Mouse (Mus musculus) midbrain, embryonic 13.5 days (tissue): ENCODE results near the gene Clec5a. TPM values are rescaled to one million over a fixed set of nuclear protein-coding genes. Genes with fewer than 3 reads are reported as not detected.
A peak's percentile ranks its signal among the peaks of the same experiment; 100 is the strongest.
"Not testable (repeated sequence)": the region's sequence is repeated elsewhere in the genome, so short reads cannot be mapped to it uniquely, and the experiment has no call there.

Source experiments
- ATAC-seq: fragments of 200-750 bp; cut with Nextera tagmentation; 2 replicates; pipeline ENCODE4 v1.8.0; 2017; ENCODE audit warnings: mild to moderate bottlenecking, moderate TSS enrichment, moderate library complexity
- H3K27ac ChIP-seq: fragments of 300-500 bp; sonication (generic); 2 replicates; pipeline ENCODE4 v1.5.1; 2015; ENCODE audit warnings: inconsistent platforms, mild to moderate bottlenecking, moderate library complexity
- H3K27me3 ChIP-seq: fragments of 300-500 bp; sonication (generic); 2 replicates; pipeline ENCODE4 v1.6.1; 2015; ENCODE audit warnings: mild to moderate bottlenecking, inconsistent platforms
- H3K36me3 ChIP-seq: fragments of 300-500 bp; sonication (generic); 2 replicates; pipeline ENCODE4 v1.6.1; 2015; ENCODE audit warnings: mild to moderate bottlenecking, inconsistent platforms
- H3K4me1 ChIP-seq: fragments of 300-500 bp; sonication (generic); replicated peaks from 2 replicates; pipeline ENCODE4 v1.6.1; 2015; ENCODE audit warnings: inconsistent platforms
- H3K4me2 ChIP-seq: fragments of 300-500 bp; sonication (generic); replicated peaks from 2 replicates; pipeline ENCODE4 v1.6.1; 2015; ENCODE audit warnings: moderate library complexity, mild to moderate bottlenecking, inconsistent platforms
- H3K4me3 ChIP-seq: fragments of 300-500 bp; sonication (generic); replicated peaks from 2 replicates; pipeline ENCODE4 v1.5.1; 2015; ENCODE audit warnings: mild to moderate bottlenecking, inconsistent platforms
- H3K9ac ChIP-seq: fragments of 300-500 bp; sonication (generic); replicated peaks from 2 replicates; pipeline ENCODE4 v1.6.1; 2015; ENCODE audit warnings: mild to moderate bottlenecking, inconsistent platforms
- H3K9me3 ChIP-seq: fragments of 300-500 bp; sonication (generic); 2 replicates; pipeline ENCODE4 v1.6.1; 2016; ENCODE audit warnings: mild to moderate bottlenecking, inconsistent platforms
- WGBS: fragments of 180-500 bp; shearing (Covaris S2); methylation state at CpG from one replicate; pipeline ENCODE4 v1.1.7; 2015; 5-methylcytosine and 5-hydroxymethylcytosine counted together
- polyA plus RNA-seq: library from polyadenylated mRNA; unstranded; fragments of >200 nt; fragmentation: Nextera tagmentation; extraction: Ambion mirVana; gene quantifications from 2 replicates; pipeline ENCODE4 v1.2.1, GENCODE M21; 2015

Gene Clec5a
- 0.26 and 0.62 TPM in 2 replicates for polyA plus RNA-seq

- H3K36me3 ChIP-seq = no peaks in the 10 kb centered on the region
- 90% methylated on average over 5 of the region's 5 CpGs for WGBS
- H3K4me3 ChIP-seq = no peak within 1 kb of the TSS
Measured at GRCm38 (mm10) chr6:40585645-40586044, at the start of gene Clec5a. Gene Clec5a (minus strand): TSS chr6:40585821.

GRCm38 (mm10) chr6:40634640-40635071 is 49.0 kb upstream of the Clec5a start:
- no peak overlapping the region for H3K4me3 ChIP-seq
- H3K36me3 ChIP-seq = no peaks in the 10 kb centered on the region
- no peaks in the 10 kb centered on the region for H3K4me1 ChIP-seq
- H3K27me3 ChIP-seq = no peaks in the 10 kb centered on the region
- ATAC-seq = no peak
- no peaks in the 10 kb centered on the region for H3K9me3 ChIP-seq
- no peak overlapping the region for H3K27ac ChIP-seq
- H3K4me2 ChIP-seq = no peak overlapping the region
- no peak overlapping the region for H3K9ac ChIP-seq
- 71% methylated on average over 1 of the region's 1 CpGs for WGBS

More at GRCm38 (mm10) chr6:40585645-40586044, at the start of gene Clec5a:
- H3K9me3 ChIP-seq = no peaks in the 10 kb centered on the region
- no peak within 1 kb of the TSS for H3K9ac ChIP-seq
- H3K27ac ChIP-seq = no peak within 1 kb of the TSS
- no peak within 1 kb of the TSS for H3K4me2 ChIP-seq
- H3K27me3 ChIP-seq = no peaks in the 10 kb centered on the region
- no peak for ATAC-seq
- no peaks in the 10 kb centered on the region for H3K4me1 ChIP-seq

DNA sequence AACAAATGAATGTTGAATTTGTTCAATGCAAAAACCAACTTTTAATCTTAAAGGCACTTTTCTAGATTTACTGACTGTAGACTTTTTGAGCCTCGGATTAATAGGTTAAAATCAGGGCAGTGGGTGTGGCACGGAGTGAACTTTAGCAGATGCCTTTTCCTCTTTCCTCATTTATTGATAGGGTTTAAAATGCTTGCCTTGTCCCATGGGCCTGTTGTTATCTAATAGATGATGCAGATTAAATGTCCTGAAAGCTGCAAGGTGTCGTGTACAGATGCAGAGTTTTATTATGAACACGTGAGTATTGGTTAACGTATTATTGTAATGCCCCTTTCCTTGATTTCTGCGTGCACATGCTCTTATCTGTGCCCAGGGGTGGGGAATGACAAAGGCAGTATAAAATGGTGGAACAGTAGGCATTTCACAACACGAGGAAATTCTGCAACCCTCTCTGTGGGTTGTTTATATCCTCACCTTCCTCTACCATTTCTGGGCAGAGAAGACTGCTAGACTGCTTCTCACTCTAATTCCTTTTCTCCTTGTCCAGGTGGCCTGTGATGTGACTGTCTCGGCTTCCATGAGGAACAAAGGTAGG is 42.9 kb upstream of the Clec5a start, which contains the start of gene Mgam:
TSS of gene Mgam (plus strand) at position 426 of the 595 bp plus-strand sequence.
- no peaks in the 10 kb centered on the region for H3K9me3 ChIP-seq
- 86% methylated on average over 8 of the region's 8 CpGs for WGBS
- no peak within 1 kb of the TSS for H3K4me3 ChIP-seq
- no peaks in the 10 kb centered on the region for H3K4me1 ChIP-seq
- H3K36me3 ChIP-seq = no peaks in the 10 kb centered on the region
- no peak within 1 kb of the TSS for H3K27ac ChIP-seq
- no peak for ATAC-seq
- no peak within 1 kb of the TSS for H3K9ac ChIP-seq
- H3K27me3 ChIP-seq = no peaks in the 10 kb centered on the region
- H3K4me2 ChIP-seq = no peak within 1 kb of the TSS

DNA sequence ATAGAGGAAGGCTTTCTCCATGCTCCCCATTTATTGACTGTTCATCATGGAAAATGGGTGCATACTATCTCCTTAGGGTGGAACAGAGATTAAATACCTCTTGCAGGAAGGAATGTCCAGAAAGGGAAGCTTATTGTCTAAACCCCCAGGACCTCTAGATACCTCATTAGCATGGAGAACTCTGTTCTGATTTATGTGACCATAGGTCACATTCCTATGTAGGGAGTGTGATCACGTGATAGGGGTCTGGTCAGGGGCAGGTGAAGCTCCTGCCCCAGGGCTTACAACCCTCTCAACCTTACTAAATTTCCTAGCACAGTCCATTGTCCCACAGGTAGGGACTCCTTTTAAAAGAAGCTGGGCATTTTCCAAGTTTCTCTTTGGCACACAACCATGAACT is 40.5 kb upstream of the Clec5a start:
- no peak overlapping the region for H3K27ac ChIP-seq
- H3K4me3 ChIP-seq = no peak overlapping the region
- H3K9ac ChIP-seq = no peak overlapping the region
- H3K36me3 ChIP-seq = no peaks in the 10 kb centered on the region
- WGBS = 63% methylated on average over 1 of the region's 1 CpGs
- H3K4me1 ChIP-seq = no peaks in the 10 kb centered on the region
- no peaks in the 10 kb centered on the region for H3K27me3 ChIP-seq
- no peaks in the 10 kb centered on the region for H3K9me3 ChIP-seq
- no peak overlapping the region for H3K4me2 ChIP-seq
- ATAC-seq = no peak

GRCm38 (mm10) chr6:40617965-40618364 is 32.3 kb upstream of the Clec5a start:
- Histone ChIP-seq H3K9me3 (no peaks in the 10 kb centered on the region), H3K27ac (no peak overlapping the region), H3K27me3 (no peaks in the 10 kb centered on the region), H3K36me3 (no peaks in the 10 kb centered on the region), H3K4me2 (no peak overlapping the region), H3K9ac (no peak overlapping the region), H3K4me3 (no peak overlapping the region), H3K4me1 (no peaks in the 10 kb centered on the region)
- 22% methylated on average over 2 of the region's 2 CpGs for WGBS
- peak; percentile 63; the same call in 1 of the 2 replicates for ATAC-seq

- Histone ChIP-seq H3K4me2 (no peak within 1 kb of the TSS), H3K4me3 (no peak within 1 kb of the TSS), H3K27ac (no peak within 1 kb of the TSS), H3K27me3 (no peaks in the 10 kb centered on the region), H3K4me1 (no peaks in the 10 kb centered on the region), H3K36me3 (no peaks in the 10 kb centered on the region), H3K9me3 (no peaks in the 10 kb centered on the region), H3K9ac (no peak within 1 kb of the TSS)
- 90% methylated on average over 4 of the region's 4 CpGs for WGBS
- no peak for ATAC-seq
Measured at GRCm38 (mm10) chr6:40613260-40613852, 27.7 kb upstream of the Clec5a start, which contains the start of gene Tas2r138. Gene Tas2r138 (minus strand): TSS chr6:40613310.

GRCm38 (mm10) chr6:40610244-40610643 is 24.6 kb upstream of the Clec5a start:
- ATAC-seq = no peak
- H3K4me1 ChIP-seq = no peaks in the 10 kb centered on the region
- H3K9me3 ChIP-seq = no peaks in the 10 kb centered on the region
- 76% methylated on average over 8 of the region's 8 CpGs for WGBS
- no peak overlapping the region for H3K9ac ChIP-seq
- H3K27me3 ChIP-seq = no peaks in the 10 kb centered on the region
- H3K36me3 ChIP-seq = no peaks in the 10 kb centered on the region
- H3K4me3 ChIP-seq = no peak overlapping the region
- no peak overlapping the region for H3K4me2 ChIP-seq
- H3K27ac ChIP-seq = no peak overlapping the region

- no peaks in the 10 kb centered on the region for H3K36me3 ChIP-seq
- no peak overlapping the region for H3K9ac ChIP-seq
- no peak for ATAC-seq
- H3K27me3 ChIP-seq = no peaks in the 10 kb centered on the region
- no peak overlapping the region for H3K4me3 ChIP-seq
- no peaks in the 10 kb centered on the region for H3K4me1 ChIP-seq
- H3K9me3 ChIP-seq = no peaks in the 10 kb centered on the region
- H3K27ac ChIP-seq = no peak overlapping the region
- no peak overlapping the region for H3K4me2 ChIP-seq
Measured at GRCm38 (mm10) chr6:40607431-40607830, 21.8 kb upstream of the Clec5a start.

GRCm38 (mm10) chr6:40598546-40598945 is 12.9 kb upstream of the Clec5a start:
- 27% methylated on average over 4 of the region's 4 CpGs for WGBS
- not testable (repeated sequence) for H3K9ac ChIP-seq, H3K4me1 ChIP-seq, ATAC-seq, H3K9me3 ChIP-seq, H3K27ac ChIP-seq, H3K4me2 ChIP-seq, H3K4me3 ChIP-seq, H3K27me3 ChIP-seq, H3K36me3 ChIP-seq

GRCm38 (mm10) chr6:40594804-40595550 is 9.4 kb upstream of the Clec5a start:
- H3K9ac ChIP-seq = no peak overlapping the region
- no peak overlapping the region for H3K4me2 ChIP-seq
- no peak for ATAC-seq
- H3K4me1 ChIP-seq = no peaks in the 10 kb centered on the region
- H3K4me3 ChIP-seq = no peak overlapping the region
- no peaks in the 10 kb centered on the region for H3K9me3 ChIP-seq
- 76% methylated on average over 3 of the region's 3 CpGs for whole genome bisulfite sequencing
- no peaks in the 10 kb centered on the region for H3K27me3 ChIP-seq
- no peak overlapping the region for H3K27ac ChIP-seq
- no peaks in the 10 kb centered on the region for H3K36me3 ChIP-seq

GRCm38 (mm10) chr6:40588346-40588745 is 2.7 kb upstream of the Clec5a start:
- no peak overlapping the region for H3K4me2 ChIP-seq
- no peak overlapping the region for H3K27ac ChIP-seq
- H3K9me3 ChIP-seq = no peaks in the 10 kb centered on the region
- no peaks in the 10 kb centered on the region for H3K27me3 ChIP-seq
- H3K4me1 ChIP-seq = no peaks in the 10 kb centered on the region
- WGBS = 94% methylated on average over 2 of the region's 2 CpGs
- no peak for ATAC-seq
- H3K36me3 ChIP-seq = no peaks in the 10 kb centered on the region
- no peak overlapping the region for H3K9ac ChIP-seq
- H3K4me3 ChIP-seq = no peak overlapping the region

- no peak overlapping the region for H3K9ac ChIP-seq
- H3K36me3 ChIP-seq = no peaks in the 10 kb centered on the region
- no peaks in the 10 kb centered on the region for H3K9me3 ChIP-seq
- no peak overlapping the region for H3K4me3 ChIP-seq
- no peak overlapping the region for H3K4me2 ChIP-seq
- H3K27ac ChIP-seq = no peak overlapping the region
- 95% methylated on average over 6 of the region's 6 CpGs for WGBS
- no peaks in the 10 kb centered on the region for H3K4me1 ChIP-seq
- ATAC-seq = no peak
- no peaks in the 10 kb centered on the region for H3K27me3 ChIP-seq
Measured at GRCm38 (mm10) chr6:40584336-40584735, 1.3 kb downstream of the Clec5a start.
